Mouse (Mus musculus): ENCODE data around the gene Gtsf1l. TPM values are rescaled to one million over a fixed set of nuclear protein-coding genes. Genes with fewer than 3 reads are reported as not detected.

The Gtsf1l gene
- not detected for total RNA-seq (2021)
- long read RNA-seq, experiment 1 = 0 reads
- long read RNA-seq, experiment 2 = 0 reads

- DNase-seq = no peak
- Histone ChIP-seq H3K4me3 (no peak within 1 kb of the TSS), H3K27ac (no peak within 1 kb of the TSS)
- no peak for TF ChIP-seq CTCF (IDR thresholded peaks at IDR 0.05)
- intact Hi-C loops (cut with DNase I) = no loop called here
Observed at GRCm38 (mm10) chr2:163087728-163088127, at the start of gene Gtsf1l. Gene Gtsf1l (minus strand): TSS chr2:163087855.

- intact Hi-C loops (cut with DNase I) = no loop called here
- Histone ChIP-seq H3K4me3 (no peak overlapping the region), H3K27ac (no peak overlapping the region)
- TF ChIP-seq CTCF (IDR thresholded peaks at IDR 0.05) = no peak
- no peak for DNase-seq
Observed at GRCm38 (mm10) chr2:163136996-163137395, 49.3 kb upstream of the Gtsf1l start.

- Histone ChIP-seq H3K27ac (no peak overlapping the region), H3K4me3 (no peak overlapping the region)
- no peak for TF ChIP-seq CTCF (IDR thresholded peaks at IDR 0.05)
- DNase-seq = no peak
- intact Hi-C loops (cut with DNase I) = no loop called here
Observed at GRCm38 (mm10) chr2:163135931-163136330, 48.3 kb upstream of the Gtsf1l start.

GRCm38 (mm10) chr2:163132314-163132713 is 44.7 kb upstream of the Gtsf1l start:
- Histone ChIP-seq H3K27ac (no peak overlapping the region), H3K4me3 (no peak overlapping the region)
- no peak for DNase-seq
- intact Hi-C loops (cut with DNase I) = no loop called here
- TF ChIP-seq CTCF (IDR thresholded peaks at IDR 0.05) = no peak

GRCm38 (mm10) chr2:163130837-163131236 is 43.2 kb upstream of the Gtsf1l start:
- H3K27ac ChIP-seq = no peak overlapping the region
- TF ChIP-seq CTCF (IDR thresholded peaks at IDR 0.05) = no peak
- DNase-seq = no peak
- no peak overlapping the region for H3K4me3 ChIP-seq
- intact Hi-C loops (cut with DNase I) = no loop called here

GRCm38 (mm10) chr2:163123496-163123895 is 35.8 kb upstream of the Gtsf1l start:
- Histone ChIP-seq H3K4me3 (no peak overlapping the region), H3K27ac (no peak overlapping the region)
- no peak for TF ChIP-seq CTCF (IDR thresholded peaks at IDR 0.05)
- DNase-seq = no peak
- intact Hi-C loops (cut with DNase I) = no loop called here

GRCm38 (mm10) chr2:163122319-163122718 is 34.7 kb upstream of the Gtsf1l start:
- Histone ChIP-seq H3K4me3 (peak overlapping the region; percentile 41), H3K27ac (no peak overlapping the region)
- peak; percentile 70 for DNase-seq
- no peak for TF ChIP-seq CTCF (IDR thresholded peaks at IDR 0.05)
- intact Hi-C loops (cut with DNase I) = no loop called here

GRCm38 (mm10) chr2:163121353-163121660 is 33.7 kb upstream of the Gtsf1l start:
- DNase-seq = no peak
- H3K27ac ChIP-seq = no peak overlapping the region
- H3K4me3 ChIP-seq = no peak overlapping the region
- intact Hi-C loops (cut with DNase I) = no loop called here
- TF ChIP-seq CTCF (IDR thresholded peaks at IDR 0.05) = no peak

GRCm38 (mm10) chr2:163120626-163121352 is 33.1 kb upstream of the Gtsf1l start:
- intact Hi-C loops (cut with DNase I) = no loop called here
- H3K27ac ChIP-seq = no peak overlapping the region
- no peak overlapping the region for H3K4me3 ChIP-seq
- DNase-seq = no peak
- no peak for TF ChIP-seq CTCF (IDR thresholded peaks at IDR 0.05)

- no peak for TF ChIP-seq CTCF (IDR thresholded peaks at IDR 0.05)
- Histone ChIP-seq H3K4me3 (no peak overlapping the region), H3K27ac (no peak overlapping the region)
- DNase-seq = no peak
- intact Hi-C loops (cut with DNase I) = no loop called here
Observed at GRCm38 (mm10) chr2:163111413-163112201, 24.0 kb upstream of the Gtsf1l start.

- DNase-seq = no peak
- Histone ChIP-seq H3K27ac (no peak overlapping the region), H3K4me3 (no peak overlapping the region)
- peak; percentile 12; the same call in 1 of the 2 replicates for TF ChIP-seq CTCF (IDR thresholded peaks at IDR 0.05)
- intact Hi-C loops (cut with DNase I) = no loop called here
Observed at GRCm38 (mm10) chr2:163110706-163111105, 23.1 kb upstream of the Gtsf1l start.

- Histone ChIP-seq H3K4me3 (no peak overlapping the region), H3K27ac (no peak overlapping the region)
- TF ChIP-seq CTCF (IDR thresholded peaks at IDR 0.05) = no peak
- DNase-seq = no peak
- intact Hi-C loops (cut with DNase I) = no loop called here
Observed at GRCm38 (mm10) chr2:163108385-163108784, 20.7 kb upstream of the Gtsf1l start.

GRCm38 (mm10) chr2:163104086-163104770 is 16.6 kb upstream of the Gtsf1l start:
- Histone ChIP-seq H3K4me3 (no peak overlapping the region), H3K27ac (no peak overlapping the region)
- no peak for TF ChIP-seq CTCF (IDR thresholded peaks at IDR 0.05)
- intact Hi-C loops (cut with DNase I) = no loop called here
- DNase-seq = no peak

Data from gastrocnemius, adult 2 months (tissue).